Mouse (Mus musculus) heart, postnatal 0 days (tissue): ENCODE results near the gene Rbm20. TPM values are rescaled to one million over a fixed set of nuclear protein-coding genes. Genes with fewer than 3 reads are reported as not detected.
A peak's percentile ranks its signal among the peaks of the same experiment; 100 is the strongest.

ENCODE experiments used
- ATAC-seq: fragments of 200-750 bp; cut with Nextera tagmentation; 2 replicates; pipeline ENCODE4 v1.8.0; 2017; ENCODE audit warnings: low read depth, moderate number of reproducible peaks, moderate library complexity; ENCODE audit not compliant: insufficient read depth
- DNase-seq: peaks from one replicate; pipeline ENCODE4 v3.0.0-alpha.2; 2016; ENCODE audit warnings: low spot score
- H3K27ac ChIP-seq: fragments of 300-500 bp; sonication (generic); 2 replicates; pipeline ENCODE4 v1.5.1; 2014; ENCODE audit warnings: low read depth, mild to moderate bottlenecking
- H3K27me3 ChIP-seq: fragments of 300-500 bp; sonication (generic); 2 replicates; pipeline ENCODE4 v1.6.1; 2014; ENCODE audit warnings: low read length, mixed read lengths; ENCODE audit not compliant: control insufficient read depth, insufficient read depth
- H3K36me3 ChIP-seq: fragments of 300-500 bp; sonication (generic); replicated peaks from 2 replicates; pipeline ENCODE4 v1.6.1; 2014; ENCODE audit warnings: low read length, mixed read lengths; ENCODE audit not compliant: control insufficient read depth, insufficient read depth
- H3K4me1 ChIP-seq: fragments of 300-500 bp; sonication (generic); 2 replicates; pipeline ENCODE4 v1.6.1; 2014; ENCODE audit warnings: antibody characterized with exemption; ENCODE audit not compliant: control insufficient read depth, insufficient read depth
- H3K4me2 ChIP-seq: fragments of 300-500 bp; sonication (generic); 2 replicates; pipeline ENCODE4 v1.6.1; 2014; ENCODE audit warnings: low read depth, mild to moderate bottlenecking, low read length, moderate library complexity
- H3K4me3 ChIP-seq: fragments of 300-500 bp; sonication (generic); 2 replicates; pipeline ENCODE4 v1.5.1; 2014; ENCODE audit warnings: low read depth, low read length
- H3K9ac ChIP-seq: fragments of 300-500 bp; sonication (generic); replicated peaks from 2 replicates; pipeline ENCODE4 v1.6.1; 2014; ENCODE audit warnings: low read depth, low read length, mixed read lengths
- H3K9me3 ChIP-seq: fragments of 300-500 bp; sonication (generic); replicated peaks from 2 replicates; pipeline ENCODE4 v1.6.1; 2016; ENCODE audit warnings: low read length; ENCODE audit not compliant: control insufficient read depth
- CTCF ChIP-seq: IDR thresholded peaks from 2 replicates; pipeline ENCODE4 v1.5.1; 2016; ENCODE audit warnings: antibody characterized with exemption, control low read depth, low read depth
- EP300 ChIP-seq: IDR thresholded peaks from 2 replicates; pipeline ENCODE4 v1.6.1; 2016; ENCODE audit warnings: antibody characterized with exemption, low read depth
- WGBS: fragments of 180-500 bp; shearing (Covaris S2); extraction: QIAGEN DNeasy Blood & Tissue Kit; methylation state at CpG from one replicate; pipeline ENCODE4 v1.1.7; 2014; 5-methylcytosine and 5-hydroxymethylcytosine counted together
- polyA plus RNA-seq: library from polyadenylated mRNA; unstranded; fragments of >200 nt; fragmentation: Nextera tagmentation; extraction: Ambion mirVana; gene quantifications from 2 replicates; pipeline ENCODE4 v1.2.1, GENCODE M21; 2015
- total RNA-seq: library from RNA; depleted of rRNA; stranded (reverse); fragments of >200 nt; gene quantifications from 2 replicates; pipeline ENCODE4 v1.2.3, GENCODE M21; 2014; ENCODE audit warnings: low replicate concordance

Gene Rbm20
- total and polyA plus RNA-seq, 2 experiments from 2014 or later = 65.2 to 340 TPM

GRCm38 (mm10) chr19:53793994-53794890, 117.1 kb downstream of the Rbm20 start:
- DNase-seq (no peak), ATAC-seq (no peak)
- H3K9me3 ChIP-seq = no peaks in the 10 kb centered on the region
- no peak for TF ChIP-seq EP300
- no peak for TF ChIP-seq CTCF
- H3K4me1 ChIP-seq = peaks cover 25% of the 10 kb centered on the region
- no peaks in the 10 kb centered on the region for H3K27me3 ChIP-seq
- H3K9ac ChIP-seq = peak overlapping the region; percentile 72
- 44% methylated on average over 23 of the region's 23 CpGs for WGBS
- peak overlapping the region; percentile 88 for H3K27ac ChIP-seq
- peak overlapping the region; percentile 66 for H3K4me2 ChIP-seq
- no peaks in the 10 kb centered on the region for H3K36me3 ChIP-seq
- H3K4me3 ChIP-seq = peak overlapping the region; percentile 53

GRCm38 (mm10) chr19:53794996-53795395, 117.9 kb downstream of the Rbm20 start:
- H3K4me1 ChIP-seq = peaks cover 21% of the 10 kb centered on the region
- H3K27ac ChIP-seq = peak overlapping the region; percentile 88
- peak overlapping the region; percentile 53 for H3K4me3 ChIP-seq
- peak overlapping the region; percentile 66 for H3K4me2 ChIP-seq
- no peak for ATAC-seq
- H3K27me3 ChIP-seq = no peaks in the 10 kb centered on the region
- no peaks in the 10 kb centered on the region for H3K9me3 ChIP-seq
- H3K36me3 ChIP-seq = no peaks in the 10 kb centered on the region
- 34% methylated on average over 4 of the region's 4 CpGs for WGBS
- peak overlapping the region; percentile 72 for H3K9ac ChIP-seq
- no peak for DNase-seq
- TF ChIP-seq CTCF = no peak
- no peak for TF ChIP-seq EP300

GRCm38 (mm10) chr19:53796020-53796419, 118.9 kb downstream of the Rbm20 start:
- Histone ChIP-seq H3K27me3 (no peaks in the 10 kb centered on the region), H3K9me3 (no peaks in the 10 kb centered on the region), H3K4me2 (peak overlapping the region; percentile 66), H3K27ac (peak overlapping the region; percentile 88), H3K4me3 (peak overlapping the region; percentile 53), H3K9ac (peak overlapping the region; percentile 50; the same call in 1 of the 2 replicates), H3K4me1 (peaks cover 24% of the 10 kb centered on the region), H3K36me3 (no peaks in the 10 kb centered on the region)
- TF ChIP-seq CTCF (no peak), EP300 (no peak)
- 35% methylated on average over 5 of the region's 5 CpGs for WGBS
- DNase-seq = no peak
- no peak for ATAC-seq

GRCm38 (mm10) chr19:53797770-53798169, 120.7 kb downstream of the Rbm20 start:
- peak overlapping the region; percentile 14; the same call in 1 of the 2 replicates for H3K4me2 ChIP-seq

GRCm38 (mm10) chr19:53799885-53800284, 122.8 kb downstream of the Rbm20 start:
- Histone ChIP-seq H3K4me3 (no peak overlapping the region), H3K27me3 (no peaks in the 10 kb centered on the region), H3K27ac (peak overlapping the region; percentile 90), H3K9ac (no peak overlapping the region), H3K4me2 (no peak overlapping the region), H3K9me3 (no peaks in the 10 kb centered on the region), H3K36me3 (no peaks in the 10 kb centered on the region), H3K4me1 (peaks cover 36% of the 10 kb centered on the region)
- peak; percentile 27; the same call in 1 of the 2 replicates for ATAC-seq
- DNase-seq = peak; percentile 77
- 14% methylated on average over 11 of the region's 11 CpGs for WGBS
- TF ChIP-seq CTCF (no peak), EP300 (peak; percentile 73; the same call in 1 of the 2 replicates)

More at GRCm38 (mm10) chr19:53797770-53798169, 120.7 kb downstream of the Rbm20 start:
- TF ChIP-seq CTCF = no peak
- no peak for TF ChIP-seq EP300
- Histone ChIP-seq H3K4me1 (peaks cover 20% of the 10 kb centered on the region), H3K36me3 (no peaks in the 10 kb centered on the region), H3K4me3 (no peak overlapping the region), H3K9me3 (no peaks in the 10 kb centered on the region), H3K27me3 (no peaks in the 10 kb centered on the region), H3K9ac (no peak overlapping the region), H3K27ac (peak overlapping the region; percentile 90)
- DNase-seq (no peak), ATAC-seq (no peak)
- 46% methylated on average over 10 of the region's 10 CpGs for WGBS
